Mouse (Mus musculus) 416B (cell line): ENCODE data around the gene Usf3.

ENCODE experiments used
- DNase-seq: peaks from one replicate; pipeline ENCODE4 v3.0.0; 2011; ENCODE audit warnings: low read depth

Usf3 gene

DNA sequence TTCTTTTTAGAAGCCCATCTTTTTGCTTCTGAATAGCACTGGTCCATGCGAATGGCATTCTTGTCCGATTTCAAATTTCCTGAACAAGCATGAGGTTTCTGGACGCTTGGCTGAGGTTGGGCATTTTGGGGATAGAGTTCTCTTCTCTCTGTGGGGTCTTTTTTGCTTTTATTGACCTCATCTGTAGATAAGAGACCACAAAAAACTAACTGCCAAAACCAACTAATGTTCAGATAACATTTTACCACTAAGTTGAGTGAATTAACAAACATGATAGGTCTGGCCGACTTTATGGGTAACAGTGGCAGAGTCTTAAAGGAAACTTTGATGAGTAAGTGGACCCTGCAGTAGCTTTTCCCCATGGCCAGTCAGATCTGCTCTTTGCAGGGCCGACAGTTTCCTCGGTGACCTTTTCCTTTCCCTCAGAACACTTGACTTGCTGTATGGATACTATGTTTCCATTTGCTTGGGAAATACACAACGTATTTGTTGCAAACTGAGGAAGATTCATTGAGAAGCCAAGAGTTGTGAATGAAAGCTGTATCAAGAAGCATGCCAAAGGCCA, 1.0 kb downstream of the Usf3 start:
- peak; percentile 64 for DNase-seq

DNA sequence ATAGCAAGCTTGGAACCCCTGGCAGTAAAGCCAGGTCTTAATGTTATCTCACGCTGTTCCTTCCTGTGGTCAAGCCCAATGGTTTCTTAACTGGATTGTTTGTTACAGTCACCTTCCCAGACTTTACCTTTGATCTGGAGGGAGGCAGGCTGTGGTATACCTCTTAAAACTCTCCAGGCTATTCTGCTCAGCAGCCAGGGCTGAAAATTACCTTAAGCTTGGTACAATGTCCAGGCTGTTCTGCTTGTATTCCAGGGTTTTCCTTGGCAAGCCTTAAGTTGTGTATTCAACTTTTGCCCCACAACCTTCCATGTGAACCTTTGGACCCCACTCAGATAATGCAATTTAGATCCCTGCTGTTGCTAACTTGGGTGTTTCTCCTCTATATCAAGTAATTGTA, 2.0 kb downstream of the Usf3 start:
- peak; percentile 38 for DNase-seq

DNA sequence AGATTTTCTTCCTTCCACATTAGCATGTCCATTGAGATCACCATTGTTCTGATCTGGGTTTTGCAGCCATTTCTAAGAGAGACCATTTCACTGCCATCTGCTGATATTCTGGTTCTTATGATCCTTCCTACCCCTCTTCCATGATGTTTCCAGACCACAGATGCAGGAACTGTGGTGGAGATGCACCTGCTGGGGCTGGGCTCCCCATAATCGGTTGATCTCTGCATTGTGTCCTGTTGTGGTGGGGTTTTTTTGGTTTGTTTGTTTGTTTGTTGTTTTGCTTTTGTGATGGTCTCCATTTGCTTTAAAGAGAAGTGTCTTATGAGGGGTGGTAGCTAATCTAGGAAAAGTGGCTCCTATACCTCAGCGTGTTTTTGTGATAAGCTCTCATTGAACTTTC, 3.5 kb downstream of the Usf3 start:
- no peak for DNase-seq

DNA sequence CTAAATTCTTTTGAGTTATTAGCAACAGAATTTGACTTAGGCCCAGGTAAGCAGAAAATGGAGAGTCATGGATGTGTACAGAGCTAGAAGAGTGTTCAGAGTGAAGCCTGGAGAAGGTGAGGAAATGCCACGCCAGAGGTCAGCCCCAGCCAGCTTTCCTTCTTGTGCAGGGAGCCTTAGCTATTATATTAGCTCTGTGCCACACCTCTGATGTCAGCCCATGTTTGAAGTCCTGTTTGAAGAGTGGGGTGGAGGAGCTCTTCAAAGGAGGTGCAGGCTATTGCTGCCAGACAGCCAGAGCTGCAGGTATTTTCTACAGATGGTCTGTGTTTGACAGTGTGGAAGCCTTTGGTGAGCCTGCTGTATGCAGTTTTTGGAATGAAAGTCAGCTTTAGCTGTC, 5.5 kb downstream of the Usf3 start:
- DNase-seq, result no peak

DNA sequence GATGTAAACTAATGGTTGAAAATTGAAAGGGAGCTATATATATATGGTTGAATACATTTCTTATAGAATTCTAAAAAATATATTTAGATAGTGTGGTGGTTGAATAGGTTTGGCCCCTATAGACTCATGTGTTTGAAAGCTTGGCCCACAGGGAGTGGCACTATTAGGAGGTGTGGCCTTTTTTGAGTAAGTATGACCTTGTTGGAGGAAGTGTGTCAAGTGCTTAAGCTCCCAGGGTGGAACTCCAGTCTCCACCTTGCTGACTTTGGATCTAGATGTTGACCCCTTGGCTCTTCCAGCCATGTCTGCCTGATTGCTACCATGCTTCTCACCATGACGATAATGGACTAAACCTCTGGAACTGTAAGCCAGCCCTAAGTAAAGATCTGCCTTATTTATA, 9.6 kb downstream of the Usf3 start:
- DNase-seq, result no peak

DNA sequence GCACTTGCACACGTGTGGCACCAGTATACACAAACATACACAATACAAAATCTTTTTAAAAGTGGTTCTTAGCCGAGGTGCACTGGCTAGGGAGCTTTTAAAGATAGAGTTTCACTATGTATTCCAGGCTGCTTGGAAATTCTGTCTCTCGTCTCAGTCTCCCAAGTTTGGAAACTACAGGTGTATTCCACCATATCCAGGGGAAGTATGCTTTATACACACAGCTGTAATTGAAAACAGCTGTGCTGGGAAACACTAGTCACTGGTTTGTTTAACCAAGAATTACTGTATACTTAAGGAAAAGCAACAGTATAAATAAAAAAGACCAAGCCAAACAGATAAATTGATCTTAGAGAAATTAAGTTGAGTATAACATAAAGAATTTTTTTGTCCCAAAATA, 11.7 kb downstream of the Usf3 start:
- DNase-seq, result no peak

DNA sequence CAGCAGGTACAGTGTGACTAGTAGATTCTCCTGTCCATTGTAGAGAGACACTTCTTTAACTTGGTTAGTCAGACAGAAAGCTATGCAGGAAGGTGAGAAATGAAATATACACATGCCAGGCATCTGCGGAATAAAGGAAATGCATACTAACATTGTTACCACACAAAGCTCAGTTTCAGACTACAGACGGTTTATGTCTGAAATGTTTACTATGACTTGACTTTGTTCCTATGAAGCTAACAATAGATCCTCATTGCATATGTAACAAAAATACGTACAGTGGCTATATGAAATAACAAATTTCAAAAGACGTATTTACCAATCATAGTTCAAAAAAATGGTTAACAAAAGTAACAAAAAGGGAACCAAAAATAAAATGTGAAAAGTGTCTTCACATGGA, 14.1 kb downstream of the Usf3 start:
- no peak for DNase-seq

DNA sequence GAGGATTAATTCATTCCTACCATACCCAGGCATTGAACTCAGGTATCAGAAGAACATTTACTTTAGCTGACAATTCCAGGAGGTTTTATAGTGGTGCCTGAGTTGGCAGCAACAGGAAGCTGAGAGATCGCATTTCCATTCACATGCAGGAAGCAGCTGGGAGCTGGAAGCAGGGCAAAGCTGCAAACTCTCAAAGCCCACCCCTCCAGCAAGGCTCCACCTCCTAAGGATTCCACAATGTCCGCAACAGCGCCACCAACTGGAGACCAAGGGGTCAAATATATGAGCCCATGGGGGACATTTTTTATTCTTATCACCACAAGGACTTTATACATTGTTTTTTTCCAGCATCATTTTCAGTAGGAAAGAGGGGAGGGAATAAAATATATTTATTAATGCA, 15.7 kb downstream of the Usf3 start:
- DNase-seq, result peak; percentile 17

DNA sequence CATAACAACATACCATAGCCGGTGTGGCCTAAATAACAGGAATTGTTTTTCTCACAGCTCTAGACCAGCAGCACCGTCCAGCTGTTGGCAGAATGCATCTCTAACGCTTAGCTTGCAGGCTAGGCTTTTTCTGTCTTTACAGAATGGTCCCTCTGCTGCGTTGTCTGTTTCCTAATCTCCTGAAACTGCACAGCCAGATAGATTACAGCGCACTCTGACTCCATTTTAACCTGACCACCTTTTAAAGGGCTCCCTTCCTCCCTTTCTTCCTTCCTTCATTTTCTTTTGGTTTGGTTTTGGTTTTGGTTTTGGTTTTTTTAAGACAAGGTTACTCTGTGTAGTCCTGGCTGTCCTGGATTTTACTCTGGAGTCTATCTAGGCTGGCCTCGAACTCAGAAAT, 17.0 kb downstream of the Usf3 start:
- peak; percentile 33 for DNase-seq

DNA sequence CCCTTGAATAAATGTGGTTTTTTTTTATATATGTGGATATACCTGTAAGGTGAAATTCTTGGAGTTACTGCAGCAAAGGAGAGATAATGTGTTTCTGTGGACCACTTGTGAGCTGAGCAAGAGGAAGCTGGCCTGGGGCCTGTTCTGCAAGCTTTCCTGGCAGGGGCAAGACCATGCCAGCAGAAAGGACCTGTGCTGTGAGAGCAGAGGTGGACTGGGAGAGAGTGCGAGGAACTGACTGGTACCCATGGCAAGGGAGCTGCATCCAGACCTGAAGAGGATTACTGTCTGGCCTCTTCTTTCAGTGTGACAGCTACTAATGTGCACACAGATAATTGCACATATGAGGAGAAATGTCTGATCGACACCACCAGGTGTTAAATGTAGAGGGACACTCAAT, 17.9 kb downstream of the Usf3 start:
- DNase-seq, result no peak

DNA sequence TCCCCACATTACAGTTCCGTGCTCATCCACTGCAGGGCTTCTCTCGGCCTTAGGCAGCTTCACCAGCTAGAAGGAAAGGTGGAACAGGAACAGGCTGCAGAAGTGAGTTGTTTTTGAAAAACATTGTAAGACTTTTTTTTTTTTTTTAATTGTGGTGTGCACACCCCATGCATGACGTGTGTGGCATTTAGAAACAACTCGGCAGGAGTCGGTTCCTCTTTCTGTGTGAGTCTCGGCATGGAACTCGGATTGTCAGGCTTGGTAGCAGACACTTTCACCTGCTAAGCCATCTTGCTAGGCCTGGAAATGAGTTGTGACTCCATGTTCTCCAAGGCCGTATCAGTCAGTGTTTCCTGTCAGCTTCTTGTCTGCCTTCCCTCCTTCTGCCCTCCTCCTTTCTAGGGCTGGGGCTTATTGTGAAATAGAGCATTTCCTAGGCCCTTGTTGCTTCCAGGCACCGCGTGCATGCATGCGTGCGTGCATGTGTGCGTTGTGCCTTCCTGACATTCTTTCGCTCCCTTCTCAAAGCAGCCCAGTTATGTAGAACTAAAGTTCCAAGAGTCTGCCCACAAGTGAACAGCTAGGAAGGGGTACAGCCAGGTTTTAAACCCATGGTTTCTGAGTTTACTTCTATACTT, 26.1 kb downstream of the Usf3 start:
- DNase-seq, result peak; percentile 45

DNA sequence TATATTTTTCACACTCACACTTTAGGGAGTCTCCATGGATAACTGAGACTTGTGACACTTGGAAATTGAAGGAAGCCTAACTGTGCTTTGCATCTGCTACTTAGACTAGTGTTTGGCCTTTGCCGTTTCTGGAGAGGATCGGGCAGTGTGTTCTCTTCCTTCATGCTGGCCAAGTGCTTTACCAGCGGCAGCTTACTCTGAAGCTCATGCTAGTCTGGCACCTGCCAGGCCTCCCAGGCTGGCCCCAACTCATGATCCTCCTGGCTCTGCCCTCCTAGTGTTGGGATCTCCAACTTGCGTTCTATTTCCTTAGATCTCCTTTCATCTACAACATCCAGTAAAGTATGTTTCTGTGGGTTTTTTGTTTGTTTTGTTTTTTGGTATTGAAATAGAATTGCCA, 27.1 kb downstream of the Usf3 start:
- DNase-seq, result no peak

DNA sequence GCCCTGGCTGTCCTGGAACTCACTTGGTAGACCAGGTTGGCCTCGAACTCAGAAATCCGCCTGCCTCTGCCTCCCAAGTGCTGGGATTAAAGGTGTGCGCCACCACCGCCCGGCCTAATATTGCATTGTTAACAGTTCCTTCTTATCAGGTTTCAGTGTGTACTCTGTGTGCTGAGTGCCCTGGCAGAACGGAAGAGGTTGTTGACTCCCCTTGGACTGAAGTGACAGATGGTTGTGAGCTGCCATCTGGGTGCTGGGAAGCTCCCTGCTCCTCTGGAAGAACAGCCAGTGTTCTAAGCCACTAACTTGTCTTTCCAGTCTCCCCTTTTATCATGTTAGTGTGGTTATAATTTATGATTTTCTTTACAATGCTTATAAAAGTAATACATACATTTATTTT, 31.3 kb downstream of the Usf3 start:
- no peak for DNase-seq

DNA sequence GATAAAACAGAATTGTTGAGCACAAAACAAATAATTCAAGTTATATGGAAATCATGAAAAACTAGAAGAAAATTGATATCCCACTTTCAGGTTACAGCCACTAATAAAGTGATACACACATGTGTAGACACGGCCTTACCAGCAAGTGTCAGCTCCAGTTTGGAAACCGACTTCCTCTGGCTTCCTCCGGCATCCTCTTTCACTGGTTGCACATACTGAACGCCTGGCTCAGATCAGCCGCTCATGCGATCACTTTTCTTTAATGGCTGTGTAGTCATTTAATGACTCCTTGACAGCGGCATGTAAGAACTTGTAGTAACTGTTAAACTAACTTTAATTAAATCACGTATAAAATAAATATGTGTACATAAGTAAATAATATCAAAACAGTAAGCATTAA, 32.9 kb downstream of the Usf3 start:
- DNase-seq, result no peak

DNA sequence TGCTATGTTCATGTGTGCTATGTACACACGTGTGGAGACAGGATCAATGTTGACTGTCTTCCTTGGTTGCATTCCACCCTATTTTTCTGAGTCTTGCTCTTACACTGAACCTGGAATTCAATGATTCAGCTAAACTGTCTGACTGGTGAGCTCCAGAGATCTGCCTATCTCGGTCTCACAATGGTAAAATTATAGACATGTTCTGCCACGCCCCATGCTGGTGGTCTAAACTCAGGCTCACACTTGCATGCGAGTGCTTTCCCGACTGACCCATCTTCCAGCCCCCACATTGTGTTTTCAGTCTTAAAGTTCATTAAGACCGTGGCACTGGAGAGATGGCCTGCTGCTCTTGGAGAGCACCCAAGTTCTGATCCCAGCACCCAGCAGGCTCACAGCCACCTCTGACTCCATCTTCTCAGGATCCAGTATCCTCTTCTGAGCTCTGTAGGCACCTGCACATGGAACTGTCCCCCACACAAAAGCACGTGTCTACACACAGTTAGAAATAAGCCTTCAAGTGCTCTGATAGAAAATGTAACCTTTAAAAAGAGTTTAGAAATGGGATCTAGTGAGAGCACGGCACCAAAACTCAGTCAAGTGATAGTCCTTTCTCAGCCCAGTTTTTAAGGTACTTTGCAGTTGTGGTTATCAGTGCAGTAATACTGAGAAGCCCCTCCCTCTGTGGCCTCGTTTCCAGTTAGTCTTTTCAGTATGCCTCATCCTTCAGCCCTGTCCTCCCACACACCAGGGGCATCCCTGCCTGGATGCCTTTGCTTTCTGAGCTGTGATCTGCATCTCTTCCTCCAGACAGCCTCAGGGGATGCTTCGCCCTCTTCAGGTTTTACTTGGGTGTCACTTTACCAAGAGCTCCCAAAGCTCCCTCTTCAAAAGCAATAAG, 37.4 kb downstream of the Usf3 start:
- no peak for DNase-seq

DNA sequence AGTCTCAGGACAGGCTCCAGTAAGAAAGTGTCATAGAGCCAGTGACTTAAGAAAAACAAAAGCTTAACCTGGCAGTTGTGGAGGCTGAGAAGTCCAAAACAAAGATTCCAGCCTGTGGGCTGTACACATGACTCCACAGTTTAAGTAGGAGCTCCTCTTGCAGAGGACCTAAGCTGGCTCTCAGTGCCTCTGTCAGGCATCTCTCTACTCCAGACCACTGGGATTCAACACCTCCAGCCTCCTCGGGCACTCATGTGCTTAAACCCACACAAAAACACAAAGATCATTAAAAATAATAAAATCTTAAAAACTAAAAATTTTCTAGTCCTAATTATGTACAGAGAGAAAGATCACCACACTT, 38.0 kb downstream of the Usf3 start:
- DNase-seq, result no peak

DNA sequence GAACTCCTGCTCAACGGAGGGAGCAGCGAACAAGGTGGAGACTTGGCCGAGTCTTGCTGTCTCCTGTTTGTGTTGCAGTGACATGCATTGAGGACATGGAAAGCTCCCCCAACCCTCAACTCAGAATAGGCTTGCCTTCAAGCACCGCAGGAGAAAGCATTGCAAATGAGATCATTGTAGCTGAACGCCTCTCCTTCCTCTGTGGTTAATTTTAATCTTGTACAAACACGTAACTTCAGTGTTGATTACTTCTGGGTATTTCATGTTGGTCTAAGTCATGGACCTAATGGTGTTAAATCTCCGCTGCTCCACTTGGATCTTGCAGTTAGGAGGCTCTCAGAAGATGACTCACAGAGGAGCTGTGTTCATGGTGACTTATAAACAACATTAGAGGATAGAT, 39.7 kb downstream of the Usf3 start:
- DNase-seq, result no peak

DNA sequence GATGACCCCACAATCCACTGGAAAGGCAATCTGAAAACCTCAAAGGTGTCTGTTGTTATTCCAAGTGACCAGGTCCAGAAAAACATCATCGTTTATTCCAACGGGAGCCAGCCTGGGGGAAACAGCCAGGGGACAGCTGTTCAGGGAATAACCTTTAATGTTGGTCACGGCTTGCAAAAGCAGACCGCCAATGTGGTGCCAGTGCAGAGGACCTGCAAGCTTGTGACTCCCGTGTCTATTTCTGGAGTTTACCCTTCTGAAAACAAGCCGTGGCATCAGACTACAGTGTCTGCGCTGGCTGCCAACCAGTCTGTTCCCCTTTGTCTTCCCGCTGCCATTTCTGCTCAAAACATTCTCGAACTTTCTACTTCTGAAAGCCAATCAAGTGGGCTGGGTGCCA, 42.5 kb downstream of the Usf3 start:
- DNase-seq, result no peak

DNA sequence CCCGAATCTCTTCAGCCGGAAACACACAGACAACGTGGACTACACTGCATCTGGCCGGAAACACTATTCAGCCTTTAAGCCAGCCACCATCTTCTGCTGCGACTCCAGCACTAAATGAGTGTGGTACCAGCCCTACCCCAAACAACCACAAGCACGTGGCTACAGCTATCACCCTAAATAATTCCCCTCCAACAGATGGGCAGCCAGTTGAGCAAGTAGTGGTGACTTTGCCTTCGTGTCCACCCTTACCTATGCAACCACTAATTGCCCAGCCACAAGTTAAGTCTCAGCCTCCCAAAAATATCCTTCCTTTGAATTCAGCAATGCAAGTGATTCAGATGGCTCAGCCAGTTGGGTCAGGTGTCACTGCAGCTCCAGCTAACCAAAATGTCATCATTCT, 43.4 kb downstream of the Usf3 start:
- no peak for DNase-seq

DNA sequence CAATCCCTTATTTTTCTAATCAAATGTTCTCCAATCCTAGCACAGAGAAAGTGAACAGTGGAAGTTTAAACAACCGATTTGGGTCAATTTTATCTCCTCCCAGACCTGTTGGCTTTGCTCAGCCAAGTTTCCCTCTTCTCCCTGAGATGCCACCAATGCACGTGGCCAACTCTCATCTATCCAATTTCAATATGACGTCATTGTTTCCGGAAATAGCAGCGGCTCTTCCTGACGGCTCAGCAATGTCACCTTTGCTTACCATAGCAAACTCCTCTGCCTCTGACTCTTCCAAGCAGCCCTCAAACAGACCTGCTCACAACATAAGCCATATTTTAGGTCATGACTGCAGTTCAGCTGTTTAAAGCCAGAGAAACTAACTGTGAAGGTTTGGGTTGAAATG, 48.4 kb downstream of the Usf3 start:
- DNase-seq, result no peak

DNA sequence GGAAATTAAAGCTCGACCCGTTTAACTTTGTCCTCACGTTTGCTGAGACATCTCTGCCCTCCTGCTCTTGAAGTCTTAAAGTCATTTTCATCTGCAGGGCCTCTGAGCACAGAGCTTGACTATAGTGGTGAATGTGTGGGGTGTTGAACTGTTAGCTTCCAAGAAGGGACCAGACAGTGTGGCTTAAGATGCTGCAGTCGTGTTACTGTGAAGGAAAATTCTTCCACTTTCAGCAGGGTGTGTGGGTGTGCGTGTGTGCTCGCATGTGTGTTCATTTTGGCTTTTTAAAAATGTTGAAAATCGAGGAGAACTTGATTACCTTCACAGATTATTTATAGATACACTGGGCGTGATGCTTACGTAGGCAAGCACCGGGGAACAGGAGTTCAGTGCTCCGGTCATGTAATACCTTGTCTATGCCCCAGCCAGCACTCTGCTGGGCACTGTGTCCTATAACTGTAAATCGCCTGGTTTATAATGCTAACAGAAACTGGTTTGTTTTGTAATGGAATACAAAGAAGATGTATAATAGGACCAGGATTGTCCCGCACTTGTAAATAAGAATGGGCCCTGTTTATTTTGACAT, 53.8 kb downstream of the Usf3 start:
- no peak for DNase-seq

DNA sequence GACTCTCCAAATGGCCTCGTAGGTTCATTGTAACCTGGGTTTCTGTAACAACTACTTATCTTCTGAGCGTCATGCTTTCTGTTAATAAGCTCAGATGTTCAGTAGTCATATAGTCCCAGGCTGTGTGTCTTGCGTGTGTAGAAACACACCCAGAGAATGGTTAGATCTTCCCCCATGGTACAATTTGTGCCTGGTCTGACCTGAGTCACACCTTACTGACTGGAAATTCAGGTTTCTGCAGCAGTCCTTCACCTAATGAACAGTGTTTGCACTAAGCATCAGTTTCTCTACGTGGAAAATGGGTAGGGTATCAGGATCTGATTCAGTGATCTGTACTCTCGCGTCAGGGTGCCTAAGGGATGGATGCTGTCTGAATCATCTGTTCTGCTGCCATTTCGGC, 60.0 kb downstream of the Usf3 start:
- DNase-seq, result no peak

DNA sequence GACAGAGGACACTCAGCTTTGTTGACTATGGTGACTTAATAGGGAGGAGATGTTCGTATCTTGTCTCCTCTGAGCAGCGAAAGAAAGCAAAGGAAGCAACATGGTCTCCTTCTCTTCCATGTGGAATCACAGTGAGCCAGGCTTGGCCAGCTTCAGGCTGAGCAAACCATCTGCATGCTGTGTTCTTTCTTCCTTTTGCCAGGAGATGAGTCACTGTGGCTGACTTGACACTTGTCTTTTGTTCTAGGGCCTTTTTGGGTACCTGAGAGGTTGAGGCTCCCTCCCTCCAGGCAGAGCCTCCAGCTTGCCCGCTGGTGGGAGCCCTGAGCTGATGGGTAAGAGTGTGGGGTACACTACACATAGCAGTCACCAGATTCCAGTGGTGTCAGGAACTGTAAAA, 64.8 kb downstream of the Usf3 start:
- DNase-seq, result no peak
